Mouse (Mus musculus) R1 (cell line): ENCODE results near the gene Grik4.
A peak's percentile ranks its signal among the peaks of the same experiment; 100 is the strongest.

ENCODE experiments used
- DNase-seq: peaks from one replicate; pipeline ENCODE4 v3.0.0-alpha.2; 2018; ENCODE audit warnings: low read depth, low spot score

Gene Grik4

GRCm38 (mm10) chr9:42670619-42671018 lies 273.7 kb downstream of the Grik4 start:
- DNase-seq: no peak

- DNase-seq: peak; percentile 74
Measured at GRCm38 (mm10) chr9:42661481-42661880, 282.8 kb downstream of the Grik4 start.

- DNase-seq: peak; percentile 73
Measured at GRCm38 (mm10) chr9:42652756-42653155, 291.5 kb downstream of the Grik4 start.

GRCm38 (mm10) chr9:42652309-42652708 lies 292.0 kb downstream of the Grik4 start:
- no peak for DNase-seq

GRCm38 (mm10) chr9:42649872-42650271 lies 294.4 kb downstream of the Grik4 start:
- no peak for DNase-seq

- DNase-seq: peak; percentile 54
Measured at GRCm38 (mm10) chr9:42648051-42648450, 296.2 kb downstream of the Grik4 start.

- peak; percentile 49 for DNase-seq
Measured at GRCm38 (mm10) chr9:42647596-42647995, 296.7 kb downstream of the Grik4 start.

GRCm38 (mm10) chr9:42646821-42647220 lies 297.5 kb downstream of the Grik4 start:
- no peak for DNase-seq

- DNase-seq: no peak
Measured at GRCm38 (mm10) chr9:42645161-42645560, 299.1 kb downstream of the Grik4 start.

- no peak for DNase-seq
Measured at GRCm38 (mm10) chr9:42642821-42643220, 301.5 kb downstream of the Grik4 start.

GRCm38 (mm10) chr9:42641550-42642117 lies 302.7 kb downstream of the Grik4 start:
- no peak for DNase-seq

GRCm38 (mm10) chr9:42636446-42636845 lies 307.8 kb downstream of the Grik4 start:
- no peak for DNase-seq

GRCm38 (mm10) chr9:42631479-42631878 lies 312.8 kb downstream of the Grik4 start:
- DNase-seq: no peak

- DNase-seq: no peak
Measured at GRCm38 (mm10) chr9:42627634-42628033, 316.7 kb downstream of the Grik4 start.

GRCm38 (mm10) chr9:42627146-42627545 lies 317.1 kb downstream of the Grik4 start:
- DNase-seq: no peak

GRCm38 (mm10) chr9:42626226-42626775 lies 318.0 kb downstream of the Grik4 start:
- DNase-seq: no peak

- DNase-seq: no peak
Measured at GRCm38 (mm10) chr9:42614409-42614808, 329.9 kb downstream of the Grik4 start.

GRCm38 (mm10) chr9:42613827-42614226 lies 330.5 kb downstream of the Grik4 start:
- DNase-seq: no peak

- no peak for DNase-seq
Measured at GRCm38 (mm10) chr9:42612482-42612991, 331.8 kb downstream of the Grik4 start.

- no peak for DNase-seq
Measured at GRCm38 (mm10) chr9:42601445-42601844, 342.8 kb downstream of the Grik4 start.

GRCm38 (mm10) chr9:42597525-42597924 lies 346.8 kb downstream of the Grik4 start:
- no peak for DNase-seq

- DNase-seq: no peak
Measured at GRCm38 (mm10) chr9:42578511-42578910, 365.8 kb downstream of the Grik4 start.

- DNase-seq: no peak
Measured at GRCm38 (mm10) chr9:42578106-42578505, 366.2 kb downstream of the Grik4 start.
